Mouse (Mus musculus): ENCODE measurements at regions not wholly inside any gene's neighbourhood (a gene's known extent, or its start where the extent isn't known, plus 50 kb on each side); places are given as distances from the start of the nearest gene placed in this dataset.

DNA sequence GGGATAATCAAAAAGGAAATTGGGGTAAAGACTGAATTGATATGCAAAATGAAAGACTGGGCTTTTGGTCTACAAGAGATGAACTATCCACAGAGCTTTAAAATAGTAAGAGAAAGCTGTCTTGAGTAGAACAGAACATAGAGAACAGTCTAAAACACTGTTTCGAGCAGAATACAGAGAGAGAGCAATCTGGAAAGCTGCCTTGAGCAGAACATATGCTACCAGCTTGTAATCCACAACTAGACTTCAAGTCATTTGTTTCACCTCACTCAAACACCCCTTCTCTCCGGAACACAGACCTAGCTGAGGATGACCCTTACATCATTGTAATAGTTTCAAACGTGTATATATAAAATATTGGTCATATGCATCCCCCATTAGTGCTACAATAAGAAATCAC is 538.7 kb downstream of the Galc start:
- no peak for TF ChIP-seq CHD2 (IDR thresholded peaks at IDR 0.05; ENCODE audit: low read depth, low read length)
- TF ChIP-seq ZC3H11A (IDR thresholded peaks at IDR 0.05; ENCODE audit: borderline replicate concordance, low read depth, low read length), result no peak
- TF ChIP-seq HCFC1 (IDR thresholded peaks at IDR 0.05; ENCODE audit: borderline replicate concordance, insufficient read depth, low read length), result no peak
